Mouse (Mus musculus) urinary bladder, adult 18-20 months (tissue): ENCODE data around the gene Ilf3.
A peak's percentile ranks its signal among the peaks of the same experiment; 100 is the strongest.
"Not testable (repeated sequence)": the region's sequence is repeated elsewhere in the genome, so short reads cannot be mapped to it uniquely, and the experiment has no call there.

Experiments used
- DNase-seq, 2 experiments: peaks; one replicate each; pipeline ENCODE4 v3.0.0; 2022; ENCODE audit warnings: low spot score in 2 of 2, mixed read lengths in 2 of 2

Ilf3 gene

DNA sequence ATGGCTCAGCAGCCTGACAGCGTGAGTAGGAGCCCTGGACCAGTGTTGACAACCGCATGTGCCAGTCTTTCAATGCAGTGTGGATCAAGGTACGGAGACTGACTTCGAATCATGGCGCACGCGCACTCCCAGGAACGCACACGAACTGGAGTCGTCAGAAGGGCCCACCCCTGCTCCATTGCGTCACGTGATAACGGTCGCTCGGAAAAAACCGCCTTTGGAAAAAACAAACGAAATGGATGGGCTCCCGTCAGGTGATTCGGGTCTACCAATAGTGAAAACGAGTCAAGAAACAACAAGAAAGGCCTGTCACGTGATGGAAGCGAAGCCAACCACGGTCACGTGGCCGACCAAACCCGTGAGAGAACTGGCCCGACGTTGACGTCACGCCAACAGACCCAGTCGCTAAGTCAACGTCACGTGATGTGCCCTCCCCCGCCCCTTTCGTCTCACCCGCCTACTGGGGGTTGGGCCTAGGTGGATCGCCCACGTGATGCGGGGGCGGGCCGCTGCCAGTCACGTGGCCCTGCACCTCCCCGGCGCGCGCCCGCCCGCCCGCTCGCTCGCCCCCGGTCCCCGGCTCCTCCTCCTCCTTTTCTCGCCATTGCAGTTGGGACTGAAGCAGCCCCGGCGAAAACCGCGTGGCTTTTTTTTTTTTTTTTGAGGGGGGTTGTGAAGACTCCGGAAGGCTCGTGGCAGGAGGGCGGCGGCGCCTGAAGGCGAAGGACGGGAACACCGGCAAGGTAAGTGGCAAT, at the start of gene Ilf3:
Gene Ilf3 (plus strand): TSS at position 515 of the 755 bp plus-strand sequence.
- peak; percentile 99 to 100 for DNase-seq

DNA sequence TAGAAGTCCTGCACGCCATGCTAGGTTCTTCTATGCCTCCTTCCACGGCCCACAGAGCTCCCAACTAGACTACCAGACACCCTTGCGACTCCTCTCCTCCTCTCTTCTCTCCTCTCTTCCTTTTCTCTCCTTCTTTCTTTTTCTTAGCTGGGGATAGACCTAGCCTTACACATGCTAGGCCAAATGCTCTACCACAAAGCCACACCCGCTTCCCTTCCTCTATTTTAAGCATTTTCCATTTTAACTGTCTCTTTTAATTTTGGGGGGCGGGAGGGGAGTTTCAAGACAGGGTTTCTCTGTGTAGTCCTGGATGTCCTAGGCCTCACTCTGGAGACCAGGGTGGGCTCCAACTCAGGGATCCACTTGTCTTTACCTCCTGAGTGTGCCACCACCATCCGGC, 48.9 kb upstream of the Ilf3 start:
- no peak for DNase-seq

DNA sequence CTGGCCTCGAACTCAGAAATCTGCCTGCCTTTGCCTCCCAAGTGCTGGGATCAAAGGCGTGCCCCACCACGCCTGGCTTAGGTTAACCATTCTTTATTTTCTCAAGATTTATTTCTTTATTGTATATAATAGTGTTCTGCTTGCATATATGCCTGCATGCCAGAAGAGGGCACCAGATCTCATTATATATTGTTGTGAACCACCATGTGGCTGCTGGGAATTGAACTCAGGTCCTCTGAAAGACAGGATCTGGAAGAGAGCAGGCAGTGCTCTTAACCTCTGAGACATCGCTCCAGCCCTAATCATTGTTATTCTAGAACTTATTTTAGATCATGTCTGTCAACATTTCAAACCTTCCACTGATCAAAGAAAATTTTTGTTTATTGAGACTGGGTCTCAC, 48.2 kb upstream of the Ilf3 start:
- DNase-seq = no peak

GRCm38 (mm10) chr9:21320280-21320618, 47.4 kb upstream of the Ilf3 start:
- no peak for DNase-seq

GRCm38 (mm10) chr9:21320619-21321512, 46.8 kb upstream of the Ilf3 start, which contains the start of gene Slc44a2:
TSS of gene Slc44a2 (plus strand) at chr9:21320698.
- peak; percentile 80 to 86 for DNase-seq

GRCm38 (mm10) chr9:21321513-21321835, 46.2 kb upstream of the Ilf3 start:
- DNase-seq = no peak

GRCm38 (mm10) chr9:21322211-21322916, 45.3 kb upstream of the Ilf3 start:
- DNase-seq = no peak

- not testable (repeated sequence) for DNase-seq
Measured at GRCm38 (mm10) chr9:21322917-21323297, 44.8 kb upstream of the Ilf3 start.

- no peak for DNase-seq
Measured at GRCm38 (mm10) chr9:21324269-21324668, 43.4 kb upstream of the Ilf3 start.

GRCm38 (mm10) chr9:21327569-21327968, 40.1 kb upstream of the Ilf3 start:
- no peak for DNase-seq

DNA sequence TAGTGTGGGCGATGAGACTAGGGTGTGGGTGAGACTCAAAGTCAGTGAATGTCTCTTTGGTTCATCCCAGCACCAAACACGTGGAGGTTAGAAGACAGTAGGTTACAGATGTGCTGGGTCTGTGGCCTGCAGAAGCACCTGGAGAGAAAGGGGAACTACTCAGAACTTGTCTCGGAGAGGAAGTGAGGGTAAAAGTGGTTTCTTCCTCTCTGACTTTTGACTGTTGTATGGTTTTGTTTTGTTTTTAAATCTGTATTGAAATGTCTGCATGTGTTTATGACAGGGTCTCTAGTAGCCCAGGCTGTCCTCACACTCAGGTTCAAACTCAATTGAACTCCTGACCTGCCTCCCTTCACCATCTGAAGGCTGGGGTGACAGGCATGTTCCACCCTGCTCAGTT, 39.6 kb upstream of the Ilf3 start:
- no peak for DNase-seq

GRCm38 (mm10) chr9:21329041-21329440, 38.6 kb upstream of the Ilf3 start:
- no peak for DNase-seq

GRCm38 (mm10) chr9:21329699-21330289, 37.9 kb upstream of the Ilf3 start:
- no peak for DNase-seq

DNA sequence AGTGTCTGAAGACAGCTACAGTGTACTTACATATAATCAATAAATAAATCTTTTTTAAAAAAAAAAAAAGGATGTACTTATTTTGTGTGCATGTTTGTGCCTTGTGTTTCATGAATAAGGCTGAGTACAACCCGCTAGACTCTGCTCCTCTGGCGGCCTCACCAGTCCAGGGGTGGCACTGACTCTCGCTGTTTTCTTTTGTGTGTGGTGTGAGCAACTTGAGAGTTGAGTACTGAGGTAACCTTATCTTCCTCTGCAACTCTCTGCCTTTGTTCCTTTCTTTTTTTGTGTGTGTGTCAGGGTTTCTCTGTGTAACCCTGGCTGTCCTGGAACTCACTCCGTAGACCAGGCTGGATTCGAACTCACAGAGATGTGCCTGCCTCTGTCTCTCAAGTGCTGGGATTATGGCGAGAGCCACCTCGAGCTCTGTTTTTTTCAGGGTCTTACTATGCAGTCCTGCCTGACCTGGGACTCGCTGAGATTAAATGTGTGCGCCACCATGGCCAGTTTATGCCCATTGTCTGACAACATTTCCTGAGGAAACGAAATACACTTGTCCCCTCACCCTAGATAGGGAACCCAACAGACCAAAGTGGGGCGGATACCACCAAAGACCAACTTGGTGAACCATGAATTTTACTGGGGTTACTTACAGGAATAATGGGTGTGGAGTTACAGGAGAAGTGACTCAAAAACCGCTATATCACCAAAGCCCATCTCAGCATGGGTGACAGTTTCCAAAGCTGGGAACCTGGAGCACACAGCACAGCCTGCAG, 36.1 kb upstream of the Ilf3 start:
- DNase-seq = no peak

- DNase-seq = no peak
Measured at GRCm38 (mm10) chr9:21332161-21333061, 35.3 kb upstream of the Ilf3 start.

DNA sequence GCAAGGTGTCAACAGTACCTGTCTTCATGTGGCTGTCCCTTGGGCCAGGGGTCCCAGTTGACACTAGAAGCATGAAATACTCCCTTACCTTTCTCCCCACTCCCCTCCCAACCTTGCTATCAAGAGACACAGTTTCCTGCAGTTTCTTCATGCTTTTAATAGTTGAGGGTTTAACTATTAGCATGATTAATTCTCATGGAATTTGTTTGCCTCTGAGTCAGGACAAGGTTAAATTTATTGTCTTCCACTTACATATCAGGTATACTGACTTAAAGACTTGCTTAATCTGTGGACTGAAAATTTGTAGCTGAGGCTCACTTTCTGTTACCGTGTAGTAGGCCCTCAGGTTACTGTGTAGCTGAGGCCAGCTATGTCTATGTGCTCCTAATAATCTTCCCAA, 34.1 kb upstream of the Ilf3 start:
- DNase-seq = no peak

- DNase-seq = no peak
Measured at GRCm38 (mm10) chr9:21334747-21335146, 32.9 kb upstream of the Ilf3 start.

GRCm38 (mm10) chr9:21335391-21335790, 32.3 kb upstream of the Ilf3 start:
- no peak for DNase-seq

DNA sequence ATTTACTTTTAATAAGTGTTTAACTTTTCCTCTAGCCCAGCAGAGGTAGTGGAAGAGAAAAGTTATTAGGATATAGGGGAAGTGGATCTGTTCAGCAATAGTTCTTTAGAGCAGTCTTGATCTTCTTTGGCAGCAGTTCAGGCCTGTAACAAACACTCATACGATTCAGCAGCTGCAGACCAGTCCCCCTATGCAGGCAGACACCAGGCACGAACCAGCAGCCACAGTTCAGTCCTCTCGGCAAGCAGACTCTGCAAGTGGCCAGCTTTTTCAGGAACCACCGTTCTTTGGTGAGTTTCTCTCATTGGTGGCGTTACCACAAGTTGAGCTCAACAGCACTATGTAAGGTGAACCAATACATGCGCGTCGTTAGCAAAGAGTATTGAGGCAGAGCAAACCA, 31.2 kb upstream of the Ilf3 start:
- no peak for DNase-seq

GRCm38 (mm10) chr9:21337652-21338051, 30.0 kb upstream of the Ilf3 start:
- DNase-seq = peak; percentile 69 to 80
